Mouse (Mus musculus): ENCODE measurements at regions not wholly inside any gene's neighbourhood (a gene's known extent, or its start where the extent isn't known, plus 50 kb on each side); places are given as distances from the start of the nearest gene placed in this dataset.

GRCm38 (mm10) chr7:123059718-123060337, 63.9 kb upstream of the Tnrc6a start:
- Histone ChIP-seq H3K4me1 (ENCODE audit: control insufficient read depth, insufficient read depth, low read length) (no peaks in the 10 kb centered on the region), H3K4me3 (ENCODE audit: low read length) (no peak overlapping the region), H3K36me3 (ENCODE audit: control insufficient read depth, insufficient read depth) (no peaks in the 10 kb centered on the region), H3K27ac (ENCODE audit: low read length) (no peak overlapping the region), H3K9ac (ENCODE audit: low read length) (no peak overlapping the region), H3K4me2 (ENCODE audit: low read depth, low read length) (no peak overlapping the region), H3K27me3 (ENCODE audit: control insufficient read depth, insufficient read depth, low read length) (no peaks in the 10 kb centered on the region), H3K9me3 (replicated peaks; ENCODE audit: control insufficient read depth, low read length) (peaks cover 7% of the 10 kb centered on the region)
- WGBS, result 79% methylated on average over 9 of the region's 9 CpGs
- no peak for ATAC-seq (replicated peaks; ENCODE audit: extremely low read depth, insufficient read depth, low FRiP score)

GRCm38 (mm10) chr7:123063264-123064011, 60.2 kb upstream of the Tnrc6a start:
- H3K27me3 ChIP-seq (ENCODE audit: control insufficient read depth, insufficient read depth, low read length), result no peaks in the 10 kb centered on the region
- no peak overlapping the region for H3K9ac ChIP-seq (ENCODE audit: low read length)
- H3K4me1 ChIP-seq (ENCODE audit: control insufficient read depth, insufficient read depth, low read length), result no peaks in the 10 kb centered on the region
- H3K27ac ChIP-seq (ENCODE audit: low read length), result no peak overlapping the region
- WGBS, result 60% methylated on average over 13 of the region's 13 CpGs
- H3K9me3 ChIP-seq (replicated peaks; ENCODE audit: control insufficient read depth, low read length), result peaks cover 9% of the 10 kb centered on the region
- H3K4me2 ChIP-seq (ENCODE audit: low read depth, low read length), result no peak overlapping the region
- no peak for ATAC-seq (replicated peaks; ENCODE audit: extremely low read depth, insufficient read depth, low FRiP score)
- no peaks in the 10 kb centered on the region for H3K36me3 ChIP-seq (ENCODE audit: control insufficient read depth, insufficient read depth)
- H3K4me3 ChIP-seq (ENCODE audit: low read length), result no peak overlapping the region

GRCm38 (mm10) chr7:123065951-123066351, 57.7 kb upstream of the Tnrc6a start:
- peak overlapping the region; percentile 15; the same call in 1 of the 2 replicates for H3K4me2 ChIP-seq (ENCODE audit: low read depth, low read length)
- H3K36me3 ChIP-seq (ENCODE audit: control insufficient read depth, insufficient read depth), result no peaks in the 10 kb centered on the region
- 72% methylated on average over 13 of the region's 13 CpGs for WGBS
- H3K9ac ChIP-seq (ENCODE audit: low read length), result no peak overlapping the region
- no peak for ATAC-seq (replicated peaks; ENCODE audit: extremely low read depth, insufficient read depth, low FRiP score)
- no peaks in the 10 kb centered on the region for H3K27me3 ChIP-seq (ENCODE audit: control insufficient read depth, insufficient read depth, low read length)
- H3K9me3 ChIP-seq (replicated peaks; ENCODE audit: control insufficient read depth, low read length), result peaks cover 9% of the 10 kb centered on the region
- H3K27ac ChIP-seq (ENCODE audit: low read length), result no peak overlapping the region
- no peak overlapping the region; the same call in 1 of the 2 replicates for H3K4me3 ChIP-seq (ENCODE audit: low read length)
- H3K4me1 ChIP-seq (ENCODE audit: control insufficient read depth, insufficient read depth, low read length), result peaks cover 10% of the 10 kb centered on the region

- WGBS, result 87% methylated on average over 1 of the region's 1 CpGs
- no peak overlapping the region for H3K27ac ChIP-seq (ENCODE audit: low read length)
- no peak overlapping the region for H3K4me3 ChIP-seq (ENCODE audit: low read length)
- no peaks in the 10 kb centered on the region for H3K27me3 ChIP-seq (ENCODE audit: control insufficient read depth, insufficient read depth, low read length)
- no peak for ATAC-seq (replicated peaks; ENCODE audit: extremely low read depth, insufficient read depth, low FRiP score)
- H3K9me3 ChIP-seq (replicated peaks; ENCODE audit: control insufficient read depth, low read length), result 0 out of 2 replicates have a peak, but pooled peaks cover 2% of the 10 kb centered on the region
- peaks cover 10% of the 10 kb centered on the region for H3K4me1 ChIP-seq (ENCODE audit: control insufficient read depth, insufficient read depth, low read length)
- H3K4me2 ChIP-seq (ENCODE audit: low read depth, low read length), result no peak overlapping the region
- H3K36me3 ChIP-seq (ENCODE audit: control insufficient read depth, insufficient read depth), result no peaks in the 10 kb centered on the region
- H3K9ac ChIP-seq (ENCODE audit: low read length), result no peak overlapping the region
Observed at GRCm38 (mm10) chr7:123067396-123067795, 56.3 kb upstream of the Tnrc6a start.

GRCm38 (mm10) chr7:123068241-123068640, 55.4 kb upstream of the Tnrc6a start:
- Histone ChIP-seq H3K4me1 (ENCODE audit: control insufficient read depth, insufficient read depth, low read length) (peaks cover 10% of the 10 kb centered on the region), H3K4me2 (ENCODE audit: low read depth, low read length) (no peak overlapping the region), H3K4me3 (ENCODE audit: low read length) (no peak overlapping the region), H3K9me3 (replicated peaks; ENCODE audit: control insufficient read depth, low read length) (0 out of 2 replicates have a peak, but pooled peaks cover 2% of the 10 kb centered on the region), H3K9ac (ENCODE audit: low read length) (no peak overlapping the region), H3K27ac (ENCODE audit: low read length) (no peak overlapping the region), H3K27me3 (ENCODE audit: control insufficient read depth, insufficient read depth, low read length) (no peaks in the 10 kb centered on the region), H3K36me3 (ENCODE audit: control insufficient read depth, insufficient read depth) (no peaks in the 10 kb centered on the region)
- WGBS, result 84% methylated on average over 1 of the region's 1 CpGs
- no peak for ATAC-seq (replicated peaks; ENCODE audit: extremely low read depth, insufficient read depth, low FRiP score)

- H3K4me1 ChIP-seq (ENCODE audit: control insufficient read depth, insufficient read depth, low read length), result peaks cover 10% of the 10 kb centered on the region
- H3K27me3 ChIP-seq (ENCODE audit: control insufficient read depth, insufficient read depth, low read length), result no peaks in the 10 kb centered on the region
- 0 out of 2 replicates have a peak, but pooled peaks cover 2% of the 10 kb centered on the region for H3K9me3 ChIP-seq (replicated peaks; ENCODE audit: control insufficient read depth, low read length)
- no peak overlapping the region for H3K4me2 ChIP-seq (ENCODE audit: low read depth, low read length)
- no peak overlapping the region for H3K9ac ChIP-seq (ENCODE audit: low read length)
- no peaks in the 10 kb centered on the region for H3K36me3 ChIP-seq (ENCODE audit: control insufficient read depth, insufficient read depth)
- ATAC-seq (replicated peaks; ENCODE audit: extremely low read depth, insufficient read depth, low FRiP score), result no peak
- peak overlapping the region; percentile 55; the same call in 1 of the 2 replicates for H3K27ac ChIP-seq (ENCODE audit: low read length)
- 37% methylated on average over 9 of the region's 9 CpGs for WGBS
- no peak overlapping the region for H3K4me3 ChIP-seq (ENCODE audit: low read length)
Observed at GRCm38 (mm10) chr7:123068715-123069273, 54.9 kb upstream of the Tnrc6a start.

GRCm38 (mm10) chr7:123069280-123069679, 54.4 kb upstream of the Tnrc6a start:
- H3K9me3 ChIP-seq (replicated peaks; ENCODE audit: control insufficient read depth, low read length), result 0 out of 2 replicates have a peak, but pooled peaks cover 2% of the 10 kb centered on the region
- H3K4me3 ChIP-seq (ENCODE audit: low read length), result no peak overlapping the region
- H3K4me2 ChIP-seq (ENCODE audit: low read depth, low read length), result no peak overlapping the region
- H3K4me1 ChIP-seq (ENCODE audit: control insufficient read depth, insufficient read depth, low read length), result peaks cover 10% of the 10 kb centered on the region
- WGBS, result 19% methylated on average over 4 of the region's 4 CpGs
- H3K36me3 ChIP-seq (ENCODE audit: control insufficient read depth, insufficient read depth), result no peaks in the 10 kb centered on the region
- peak; percentile 74 for ATAC-seq (replicated peaks; ENCODE audit: extremely low read depth, insufficient read depth, low FRiP score)
- no peaks in the 10 kb centered on the region for H3K27me3 ChIP-seq (ENCODE audit: control insufficient read depth, insufficient read depth, low read length)
- no peak overlapping the region for H3K9ac ChIP-seq (ENCODE audit: low read length)
- H3K27ac ChIP-seq (ENCODE audit: low read length), result peak overlapping the region; percentile 55; the same call in 1 of the 2 replicates

GRCm38 (mm10) chr7:123070861-123071260, 52.8 kb upstream of the Tnrc6a start:
- H3K4me1 ChIP-seq (ENCODE audit: control insufficient read depth, insufficient read depth, low read length), result peaks cover 10% of the 10 kb centered on the region
- H3K4me2 ChIP-seq (ENCODE audit: low read depth, low read length), result no peak overlapping the region
- H3K9ac ChIP-seq (ENCODE audit: low read length), result no peak overlapping the region
- 0 out of 2 replicates have a peak, but pooled peaks cover 2% of the 10 kb centered on the region for H3K9me3 ChIP-seq (replicated peaks; ENCODE audit: control insufficient read depth, low read length)
- H3K36me3 ChIP-seq (ENCODE audit: control insufficient read depth, insufficient read depth), result no peaks in the 10 kb centered on the region
- ATAC-seq (replicated peaks; ENCODE audit: extremely low read depth, insufficient read depth, low FRiP score), result no peak
- H3K4me3 ChIP-seq (ENCODE audit: low read length), result no peak overlapping the region
- no peaks in the 10 kb centered on the region for H3K27me3 ChIP-seq (ENCODE audit: control insufficient read depth, insufficient read depth, low read length)
- H3K27ac ChIP-seq (ENCODE audit: low read length), result no peak overlapping the region
- 57% methylated on average over 4 of the region's 4 CpGs for WGBS

Measured in heart, embryonic 16.5 days (tissue).